Mouse (Mus musculus): Measurements from ENCODE around the gene Bub1b. TPM values are rescaled to one million over a fixed set of nuclear protein-coding genes. Genes with fewer than 3 reads are reported as not detected.

The Bub1b gene
- polyA plus RNA-seq, 1 experiment from 2014 or later: 42.9 TPM

DNA sequence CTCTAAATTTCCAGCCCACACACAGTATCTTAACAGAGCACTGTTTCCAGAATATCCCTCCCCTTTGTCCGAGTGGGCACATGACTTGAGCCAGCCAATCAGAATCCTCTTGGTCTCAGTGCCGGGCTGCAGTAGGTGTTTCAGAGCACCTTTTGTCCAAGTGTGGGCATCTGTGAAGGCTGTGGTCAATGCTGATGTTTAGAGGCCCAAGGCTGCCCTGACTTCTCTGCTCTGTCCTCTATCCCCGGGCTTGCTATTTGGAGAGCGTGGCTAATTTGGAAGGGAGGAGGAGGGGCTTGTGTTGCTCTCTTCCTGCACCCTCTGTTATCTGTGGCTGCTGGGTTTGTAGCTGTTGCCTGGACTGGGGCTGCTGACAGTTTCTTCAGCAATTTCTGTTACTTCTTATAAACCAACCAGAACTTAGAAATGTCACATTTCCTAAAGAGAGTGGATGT, 62.0 kb downstream of the Bub1b start:
- no peaks in the 10 kb centered on the region for H3K36me3 ChIP-seq
- H3K27me3 ChIP-seq: no peaks in the 10 kb centered on the region
- peak overlapping the region; percentile 45 for H3K4me2 ChIP-seq (replicated peaks)
- WGBS: 1% methylated on average over 4 of the region's 4 CpGs
- ATAC-seq (replicated peaks): peak; percentile 70
- peaks cover 48% of the 10 kb centered on the region for H3K4me1 ChIP-seq
- H3K27ac ChIP-seq (replicated peaks): peak overlapping the region; percentile 4; the same call in 1 of the 2 replicates
- no peaks in the 10 kb centered on the region for H3K9me3 ChIP-seq
- peak overlapping the region; percentile 41 for H3K4me3 ChIP-seq
- peak overlapping the region; percentile 38 for H3K9ac ChIP-seq (replicated peaks)

DNA sequence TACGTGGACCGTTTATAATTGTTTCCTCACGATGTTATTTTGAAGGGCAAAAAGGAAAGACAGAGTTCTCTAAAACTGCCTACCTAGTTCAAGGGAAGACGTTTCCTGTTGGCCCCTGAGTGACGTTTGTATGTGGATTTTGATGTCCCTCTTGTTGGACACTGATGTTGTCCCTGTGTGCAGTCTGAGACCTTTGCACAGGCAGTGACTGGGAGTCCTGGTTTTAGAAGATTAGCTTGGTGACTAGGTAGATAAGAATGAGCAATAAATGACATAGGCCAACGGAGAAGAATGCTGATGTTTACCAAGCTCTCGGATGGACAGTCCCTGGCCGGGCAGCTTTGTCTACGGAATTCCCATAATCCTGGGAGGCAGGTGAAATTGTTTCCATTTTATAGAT, 63.9 kb downstream of the Bub1b start:
- Histone ChIP-seq H3K9me3 (no peaks in the 10 kb centered on the region), H3K27me3 (no peaks in the 10 kb centered on the region), H3K9ac (replicated peaks) (no peak overlapping the region), H3K27ac (replicated peaks) (no peak overlapping the region), H3K4me3 (no peak overlapping the region), H3K4me2 (replicated peaks) (no peak overlapping the region), H3K36me3 (no peaks in the 10 kb centered on the region), H3K4me1 (peaks cover 55% of the 10 kb centered on the region)
- 83% methylated on average over 9 of the region's 9 CpGs for WGBS
- no peak for ATAC-seq (replicated peaks)

DNA sequence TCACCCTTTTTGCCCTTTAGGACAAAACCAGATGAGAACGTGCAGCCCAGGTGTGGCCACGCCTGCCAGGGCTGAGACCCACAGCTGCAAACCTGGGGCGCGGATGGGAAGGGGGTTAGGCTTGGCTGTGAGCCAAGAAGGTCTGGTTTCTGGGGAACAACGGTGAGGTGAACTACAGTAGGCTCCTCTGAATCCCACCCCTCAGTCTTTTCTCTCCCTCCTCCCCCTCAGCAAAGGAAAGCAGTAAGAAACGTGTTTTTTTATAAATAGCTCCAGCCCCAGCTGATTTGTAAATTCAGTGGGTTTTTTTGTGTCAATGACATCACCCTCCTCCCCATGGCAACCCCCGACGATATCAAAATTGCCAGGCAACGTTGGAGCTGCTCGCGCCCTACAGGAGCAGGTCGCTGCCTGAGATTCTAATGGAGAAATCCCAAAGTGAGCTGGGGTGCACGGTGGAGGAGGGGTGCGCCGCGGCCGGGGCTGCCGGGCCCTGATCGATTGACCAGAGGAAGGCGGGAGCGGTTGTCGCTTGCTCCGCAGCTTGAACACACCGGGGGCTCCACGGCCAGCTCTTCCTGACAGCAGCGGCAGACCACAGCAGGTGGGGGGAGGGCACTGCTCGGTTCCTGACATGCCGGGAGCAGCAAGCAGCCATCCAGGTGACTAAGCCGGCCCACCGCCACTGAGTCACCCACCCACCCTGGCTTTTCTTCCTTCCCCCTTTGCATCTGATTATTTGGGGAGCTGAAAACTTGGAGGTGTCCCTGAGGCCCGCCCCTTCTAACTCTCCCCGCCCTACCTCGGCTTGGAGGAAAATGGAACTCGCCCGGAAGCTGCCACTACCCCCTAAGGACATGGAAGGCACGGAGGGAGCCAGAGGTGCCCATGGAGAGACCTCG, 65.1 kb downstream of the Bub1b start, which contains the start of gene Pak6:
Gene Pak6, plus strand, starts transcription at position 402 of the 902 bp plus-strand sequence.
- H3K4me3 ChIP-seq: peak within 1 kb of the TSS; percentile 54
- peak; percentile 62 for ATAC-seq (replicated peaks)
- no peaks in the 10 kb centered on the region for H3K36me3 ChIP-seq
- peak within 1 kb of the TSS; percentile 66 for H3K27ac ChIP-seq (replicated peaks)
- 1% methylated on average over 37 of the region's 37 CpGs for WGBS
- peak within 1 kb of the TSS; percentile 70 for H3K4me2 ChIP-seq (replicated peaks)
- peak within 1 kb of the TSS; percentile 60 for H3K9ac ChIP-seq (replicated peaks)
- H3K9me3 ChIP-seq: no peaks in the 10 kb centered on the region
- H3K27me3 ChIP-seq: no peaks in the 10 kb centered on the region
- peaks cover 56% of the 10 kb centered on the region for H3K4me1 ChIP-seq

DNA sequence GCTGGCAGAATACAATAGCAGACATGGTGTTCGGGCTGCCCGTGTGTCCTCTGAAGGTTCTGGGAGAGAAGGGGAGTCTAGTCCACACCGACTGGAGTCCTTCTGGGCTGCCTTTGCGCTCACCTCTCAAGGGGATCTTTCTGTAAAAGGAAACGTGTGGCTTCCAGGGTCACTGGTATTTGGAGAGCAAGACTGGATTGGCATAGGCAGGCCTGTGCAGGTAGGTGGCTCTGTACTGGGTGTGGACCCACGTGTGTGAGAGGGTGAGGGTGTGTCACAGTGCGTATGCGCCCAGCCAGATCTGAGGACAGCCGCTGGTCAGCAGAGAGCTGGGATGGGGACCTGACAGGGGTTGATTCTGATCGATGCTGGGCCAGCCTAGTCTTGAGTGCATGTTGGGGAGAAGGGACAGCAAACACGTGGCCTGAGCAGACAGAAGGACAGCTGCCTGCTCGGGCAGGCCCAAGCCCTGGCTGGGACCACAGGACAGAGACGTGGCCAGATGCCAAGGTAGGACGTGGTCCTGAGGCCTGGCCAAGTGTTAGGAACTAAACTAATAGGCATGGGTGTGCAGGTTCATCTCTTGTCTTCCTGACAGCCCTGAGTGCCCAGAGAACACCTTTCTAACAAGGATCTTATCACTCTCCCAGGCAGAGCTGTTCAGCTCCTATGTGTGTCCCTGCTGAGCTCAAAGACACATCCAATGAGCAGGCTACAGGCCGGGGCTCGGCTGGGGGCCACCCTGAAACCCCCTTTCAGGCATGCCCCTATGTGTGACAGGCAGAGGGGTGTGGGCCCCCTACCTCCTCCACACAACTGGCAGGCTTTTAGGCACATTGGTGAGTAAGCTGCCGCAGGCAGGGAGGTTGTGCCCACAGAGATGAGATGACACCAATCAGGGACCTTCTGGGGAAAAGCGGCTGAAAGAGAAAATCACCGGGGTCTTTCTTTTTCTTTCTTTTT, 66.1 kb downstream of the Bub1b start:
- H3K4me3 ChIP-seq: peak overlapping the region; percentile 54
- H3K9me3 ChIP-seq: no peaks in the 10 kb centered on the region
- peak overlapping the region; percentile 66 for H3K27ac ChIP-seq (replicated peaks)
- H3K9ac ChIP-seq (replicated peaks): peak overlapping the region; percentile 60
- no peaks in the 10 kb centered on the region for H3K36me3 ChIP-seq
- 49% methylated on average over 19 of the region's 19 CpGs for WGBS
- peak; percentile 58 for ATAC-seq (replicated peaks)
- H3K4me1 ChIP-seq: peaks cover 56% of the 10 kb centered on the region
- no peaks in the 10 kb centered on the region for H3K27me3 ChIP-seq
- H3K4me2 ChIP-seq (replicated peaks): peak overlapping the region; percentile 70

DNA sequence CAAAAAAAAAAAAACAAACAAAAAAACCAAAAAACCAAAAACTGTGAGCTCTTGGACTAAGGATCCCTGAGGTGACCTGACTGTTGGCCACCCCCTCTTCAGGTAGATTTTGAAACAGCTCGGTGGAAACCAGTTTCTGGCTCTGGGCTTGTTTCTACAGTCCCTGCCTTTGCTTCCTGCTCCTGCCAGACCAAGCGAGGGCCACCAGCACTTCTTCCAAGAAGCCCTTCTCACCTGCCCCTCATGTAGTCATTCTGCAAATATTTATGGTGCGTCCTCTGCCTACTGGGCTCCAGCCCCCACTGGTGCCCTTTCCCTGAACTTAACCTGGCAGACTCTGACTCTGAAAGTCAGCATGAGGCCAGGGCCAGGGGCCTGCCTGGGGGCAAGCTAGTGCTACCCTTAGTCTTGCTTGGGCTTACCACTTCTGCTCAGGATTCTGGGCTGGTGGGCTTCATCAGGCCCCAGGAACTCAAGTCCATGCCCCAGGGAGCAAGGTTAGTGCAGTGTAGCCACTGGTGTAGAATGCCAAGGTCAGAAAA, 67.0 kb downstream of the Bub1b start:
- Histone ChIP-seq H3K4me2 (replicated peaks) (peak overlapping the region; percentile 70), H3K36me3 (no peaks in the 10 kb centered on the region), H3K9ac (replicated peaks) (no peak overlapping the region), H3K27me3 (no peaks in the 10 kb centered on the region), H3K4me1 (peaks cover 50% of the 10 kb centered on the region), H3K4me3 (no peak overlapping the region), H3K27ac (replicated peaks) (no peak overlapping the region), H3K9me3 (no peaks in the 10 kb centered on the region)
- no peak for ATAC-seq (replicated peaks)
- WGBS: 78% methylated on average over 3 of the region's 3 CpGs

DNA sequence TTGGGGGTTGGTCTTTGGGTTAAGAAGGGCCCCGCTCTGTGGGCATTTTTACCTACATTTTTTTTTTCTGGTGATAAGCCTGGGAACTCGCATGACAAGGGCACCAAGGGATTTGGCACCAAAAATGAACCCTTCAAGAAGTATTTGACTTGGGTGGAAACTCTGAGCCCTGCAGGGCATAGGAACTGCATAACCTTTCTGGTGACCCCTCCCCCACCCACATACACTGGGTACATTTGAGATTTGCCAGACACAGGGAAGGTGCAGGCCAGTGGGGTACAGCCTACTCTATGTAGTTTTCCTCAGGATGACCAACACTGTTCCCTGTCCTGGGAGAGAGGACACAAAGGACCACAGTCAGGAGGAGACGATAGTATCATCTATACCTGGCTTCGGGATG, 67.6 kb downstream of the Bub1b start:
- H3K36me3 ChIP-seq: no peaks in the 10 kb centered on the region
- no peak overlapping the region for H3K4me3 ChIP-seq
- H3K27me3 ChIP-seq: no peaks in the 10 kb centered on the region
- 90% methylated on average over 4 of the region's 4 CpGs for WGBS
- H3K9ac ChIP-seq (replicated peaks): no peak overlapping the region
- peak overlapping the region; percentile 70 for H3K4me2 ChIP-seq (replicated peaks)
- no peak for ATAC-seq (replicated peaks)
- H3K27ac ChIP-seq (replicated peaks): no peak overlapping the region
- H3K9me3 ChIP-seq: no peaks in the 10 kb centered on the region
- peaks cover 46% of the 10 kb centered on the region for H3K4me1 ChIP-seq

DNA sequence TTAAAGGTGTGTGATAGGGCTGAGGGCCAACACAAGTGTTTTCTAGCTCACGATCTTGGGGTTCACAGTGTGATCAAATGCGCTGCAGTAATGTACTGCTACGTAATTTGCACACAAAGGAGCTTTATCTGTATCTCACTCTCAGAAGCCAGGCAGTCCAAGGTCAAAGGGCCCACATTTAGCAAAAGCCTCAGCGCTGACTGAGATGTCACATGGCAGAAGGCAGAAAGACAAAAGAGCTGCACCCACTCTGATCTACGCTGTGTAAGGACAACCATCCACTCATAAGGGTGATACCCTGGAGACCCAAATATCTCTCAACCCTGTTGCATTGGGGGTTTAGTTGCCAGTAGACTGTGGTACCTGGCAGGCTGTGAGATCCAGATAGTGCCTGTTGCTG, 69.2 kb downstream of the Bub1b start:
- 76% methylated on average over 5 of the region's 5 CpGs for WGBS
- Histone ChIP-seq H3K9ac (replicated peaks) (no peak overlapping the region), H3K4me3 (no peak overlapping the region), H3K27ac (replicated peaks) (no peak overlapping the region), H3K4me2 (replicated peaks) (no peak overlapping the region), H3K27me3 (no peaks in the 10 kb centered on the region), H3K9me3 (no peaks in the 10 kb centered on the region), H3K36me3 (no peaks in the 10 kb centered on the region), H3K4me1 (peaks cover 46% of the 10 kb centered on the region)
- ATAC-seq (replicated peaks): no peak

DNA sequence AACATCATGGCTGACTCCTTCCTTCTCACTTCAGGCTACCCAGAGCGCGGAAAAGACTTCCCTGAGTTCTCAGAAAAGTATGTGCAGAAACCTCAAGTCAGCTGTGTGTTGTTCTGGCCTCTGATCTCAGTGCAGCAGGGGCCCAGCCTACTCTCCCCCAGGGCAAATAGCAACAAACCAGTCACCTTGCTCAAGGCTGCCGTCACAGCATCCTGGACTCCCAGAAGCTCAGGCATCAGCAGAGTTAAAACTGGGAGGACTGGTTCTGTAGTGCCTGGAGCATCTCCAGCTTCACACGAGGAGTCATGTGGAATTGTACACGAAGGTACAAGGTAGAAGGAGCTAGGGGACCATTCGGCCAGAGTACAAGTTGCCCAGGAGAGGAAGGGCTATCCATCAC, 71.2 kb downstream of the Bub1b start:
- Histone ChIP-seq H3K36me3 (no peaks in the 10 kb centered on the region), H3K27me3 (no peaks in the 10 kb centered on the region), H3K4me3 (no peak overlapping the region), H3K4me1 (peaks cover 26% of the 10 kb centered on the region), H3K27ac (replicated peaks) (no peak overlapping the region), H3K4me2 (replicated peaks) (no peak overlapping the region), H3K9ac (replicated peaks) (no peak overlapping the region), H3K9me3 (no peaks in the 10 kb centered on the region)
- 69% methylated on average over 6 of the region's 6 CpGs for WGBS
- ATAC-seq (replicated peaks): no peak

DNA sequence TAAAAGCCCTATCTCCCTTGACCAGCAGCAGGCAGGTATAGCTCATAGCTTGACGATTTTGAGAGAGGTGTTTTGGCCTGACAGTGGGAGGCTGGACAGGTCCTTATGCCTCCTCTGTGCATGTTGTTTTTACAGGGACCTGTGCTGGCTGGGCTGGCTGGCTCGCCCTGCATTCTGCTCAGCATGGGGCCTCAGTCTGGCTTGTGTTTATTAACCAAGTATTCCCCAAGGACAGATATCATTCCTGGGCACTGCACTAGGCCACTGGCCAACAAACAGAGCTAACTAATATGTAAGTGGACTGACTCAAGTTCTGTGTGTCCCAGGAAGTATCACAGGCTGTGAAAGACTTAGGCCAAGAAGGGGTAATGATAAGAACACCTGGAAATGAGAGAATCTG, 71.8 kb downstream of the Bub1b start:
- ATAC-seq (replicated peaks): no peak
- no peak overlapping the region for H3K4me2 ChIP-seq (replicated peaks)
- no peaks in the 10 kb centered on the region for H3K9me3 ChIP-seq
- peaks cover 1% of the 10 kb centered on the region; the same call in 1 of the 2 replicates for H3K27me3 ChIP-seq
- H3K36me3 ChIP-seq: no peaks in the 10 kb centered on the region
- no peak overlapping the region for H3K4me3 ChIP-seq
- peaks cover 21% of the 10 kb centered on the region for H3K4me1 ChIP-seq
- H3K9ac ChIP-seq (replicated peaks): no peak overlapping the region
- WGBS: 36% methylated on average over 2 of the region's 2 CpGs
- no peak overlapping the region for H3K27ac ChIP-seq (replicated peaks)

DNA sequence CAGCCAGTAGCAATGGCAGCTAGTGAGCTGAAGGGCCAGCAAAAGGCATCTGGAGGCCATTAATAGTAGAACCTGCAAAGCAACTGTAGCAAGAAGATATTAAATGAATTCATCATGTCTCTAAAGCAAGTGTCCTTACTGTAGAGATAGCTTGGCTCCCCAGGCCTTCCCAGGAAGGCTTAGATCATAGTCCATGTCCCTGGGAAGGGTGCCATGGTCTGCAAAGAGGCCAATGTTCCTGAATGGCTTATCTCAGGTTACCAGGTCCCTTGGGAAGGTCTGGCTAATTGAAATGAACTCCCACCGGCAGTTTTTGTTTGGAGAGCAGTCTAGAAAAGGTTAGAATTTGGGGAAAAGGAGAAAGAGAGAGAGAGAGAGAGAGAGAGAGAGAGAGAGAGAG, 73.7 kb downstream of the Bub1b start:
- H3K9ac ChIP-seq (replicated peaks): no peak overlapping the region
- no peaks in the 10 kb centered on the region for H3K36me3 ChIP-seq
- WGBS: 69% methylated on average over 1 of the region's 1 CpGs
- no peak overlapping the region for H3K4me3 ChIP-seq
- H3K4me2 ChIP-seq (replicated peaks): no peak overlapping the region
- no peaks in the 10 kb centered on the region for H3K9me3 ChIP-seq
- H3K27me3 ChIP-seq: peaks cover 18% of the 10 kb centered on the region; the same call in 1 of the 2 replicates
- no peak for ATAC-seq (replicated peaks)
- H3K27ac ChIP-seq (replicated peaks): no peak overlapping the region
- peaks cover 9% of the 10 kb centered on the region for H3K4me1 ChIP-seq

DNA sequence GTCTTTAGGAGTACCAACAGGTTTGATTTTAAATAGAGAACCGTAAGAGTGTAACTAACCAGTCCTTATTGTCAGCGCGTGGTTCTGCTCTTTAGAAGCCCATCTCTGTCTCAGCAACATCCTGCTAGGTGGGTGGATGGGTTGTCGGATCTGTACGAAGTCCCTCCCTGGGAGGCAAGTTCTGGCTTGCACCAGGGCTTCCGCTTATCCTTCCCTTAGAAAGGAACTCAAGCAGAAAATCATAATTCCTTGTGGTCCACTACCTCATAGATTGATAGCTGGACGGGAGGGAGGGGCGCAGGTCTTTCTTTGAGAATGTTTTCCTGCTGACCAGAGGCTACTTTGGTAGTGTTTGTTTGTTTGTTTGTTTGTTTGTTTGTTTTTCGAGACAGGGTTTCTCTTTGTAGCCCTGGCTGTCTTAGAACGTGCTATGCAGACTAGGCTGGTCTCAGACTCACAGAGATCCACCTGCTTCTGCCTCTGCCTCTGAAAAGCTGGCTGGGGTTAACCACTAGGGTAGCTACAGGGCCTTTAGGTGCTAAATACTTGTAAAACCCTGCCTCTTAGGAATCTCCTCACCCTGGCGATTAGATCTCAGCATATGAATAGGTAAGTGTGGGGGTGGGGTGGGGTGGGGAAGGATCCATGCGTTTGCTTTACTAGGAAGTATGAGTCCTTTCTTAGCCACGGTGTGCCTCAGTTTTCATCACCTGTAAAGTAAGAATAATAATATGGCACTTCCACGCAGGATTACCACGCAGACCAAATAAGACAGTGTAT, 75.9 kb downstream of the Bub1b start:
- H3K4me2 ChIP-seq (replicated peaks): no peak overlapping the region
- no peaks in the 10 kb centered on the region for H3K36me3 ChIP-seq
- H3K4me1 ChIP-seq: peaks cover 14% of the 10 kb centered on the region
- peaks cover 35% of the 10 kb centered on the region; the same call in 1 of the 2 replicates for H3K27me3 ChIP-seq
- no peak for ATAC-seq (replicated peaks)
- H3K27ac ChIP-seq (replicated peaks): no peak overlapping the region
- H3K9me3 ChIP-seq: no peaks in the 10 kb centered on the region
- no peak overlapping the region for H3K4me3 ChIP-seq
- H3K9ac ChIP-seq (replicated peaks): no peak overlapping the region
- 20% methylated on average over 15 of the region's 15 CpGs for WGBS
